Mouse (Mus musculus) myocyte (in vitro differentiated cells): Measurements from ENCODE around the gene Exph5.

Experiments used
- CEBPB ChIP-seq: IDR thresholded peaks from 2 replicates; pipeline ENCODE4 v1.6.1; 2011; ENCODE audit warnings: mild to moderate bottlenecking, moderate library complexity; ENCODE audit not compliant: poor library complexity, insufficient read depth, severe bottlenecking
- E2F4 ChIP-seq: IDR thresholded peaks from one replicate; pipeline ENCODE4 v1.6.1; 2011; ENCODE audit warnings: mild to moderate bottlenecking, control low read depth, moderate library complexity; ENCODE audit not compliant: insufficient read depth
- MYOD1 ChIP-seq, 3 experiments: IDR thresholded peaks; one replicate each; pipeline ENCODE4 v1.6.1; 2011; ENCODE audit warnings: control low read depth in 2 of 3, low read depth in 2 of 3, mild to moderate bottlenecking in 2 of 3, moderate library complexity in 1 of 3; ENCODE audit not compliant: insufficient read length in 2 of 3, control insufficient read depth in 1 of 3
- MYOG ChIP-seq, 3 experiments: IDR thresholded peaks; one replicate each; pipeline ENCODE4 v1.6.1; 2011; ENCODE audit warnings: control low read depth in 2 of 3, low read depth in 2 of 3, mild to moderate bottlenecking in 2 of 3; ENCODE audit not compliant: insufficient read length in 2 of 3, control insufficient read depth in 1 of 3, insufficient read depth in 1 of 3
- POLR2A ChIP-seq: IDR thresholded peaks from one replicate; pipeline ENCODE4 v1.6.1; 2011; ENCODE audit warnings: low read depth, mild to moderate bottlenecking, control low read depth, moderate library complexity; ENCODE audit not compliant: insufficient read length
- POLR2AphosphoS2 ChIP-seq: IDR thresholded peaks from one replicate; pipeline ENCODE4 v1.6.1; 2011; ENCODE audit warnings: low read depth, control low read depth; ENCODE audit not compliant: insufficient read length
- SRF ChIP-seq: IDR thresholded peaks from one replicate; pipeline ENCODE4 v1.6.1; 2011; ENCODE audit warnings: low read depth; ENCODE audit not compliant: control insufficient read depth, insufficient read length
- TCF12 ChIP-seq: IDR thresholded peaks from one replicate; pipeline ENCODE4 v1.6.1; 2011; ENCODE audit warnings: mild to moderate bottlenecking, control low read depth; ENCODE audit not compliant: poor library complexity, insufficient read depth, severe bottlenecking
- USF1 ChIP-seq: IDR thresholded peaks from one replicate; pipeline ENCODE4 v1.6.1; 2011; ENCODE audit warnings: low read depth, mild to moderate bottlenecking, control low read depth, moderate library complexity

DNA sequence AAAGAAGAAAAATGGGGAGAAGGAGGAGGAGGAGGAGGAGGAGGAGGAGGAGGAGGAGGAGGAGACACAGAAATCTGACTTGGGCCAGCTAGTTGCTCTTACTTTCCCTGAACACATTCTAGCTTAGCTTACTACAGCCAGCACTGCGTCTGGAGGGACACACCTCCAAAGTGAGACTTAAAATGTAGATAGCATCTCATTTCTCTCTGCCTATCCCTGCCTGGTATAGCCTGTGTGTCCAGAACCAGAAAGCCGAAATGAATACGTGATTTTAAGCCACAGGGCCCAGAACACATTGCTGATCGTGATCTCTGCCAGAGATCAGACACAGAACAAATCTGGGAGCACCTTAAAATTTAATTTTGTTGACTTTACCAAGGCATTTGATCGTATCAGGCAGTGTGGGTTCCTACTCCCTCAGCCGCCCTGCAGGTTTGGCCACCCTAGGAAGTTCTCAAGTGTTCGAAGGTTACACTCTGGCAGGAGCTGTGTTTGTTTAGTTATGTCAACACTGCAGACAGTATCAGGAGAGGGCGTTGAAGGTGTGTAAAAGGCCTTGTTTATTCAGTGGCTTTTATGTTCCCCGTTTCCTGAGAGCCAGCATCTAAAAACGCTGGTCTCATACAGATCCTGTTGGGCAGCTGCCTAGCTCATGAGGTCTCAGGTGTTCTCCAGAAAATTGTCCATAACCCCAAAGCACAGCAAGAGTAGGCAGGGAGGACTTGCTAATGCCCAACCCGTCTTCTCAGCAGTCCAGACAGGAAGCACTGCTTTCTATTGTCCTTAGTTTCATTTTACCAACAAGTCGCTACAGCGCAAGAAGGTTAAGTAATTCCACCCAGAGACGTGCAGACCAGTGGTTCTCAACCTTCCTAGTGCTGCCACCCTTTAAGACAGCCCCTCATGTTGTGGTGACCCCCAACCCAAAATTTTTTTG, 55.0 kb downstream of the Exph5 start:
- TF ChIP-seq SRF: no peak
- no peak for TF ChIP-seq POLR2A
- no peak for TF ChIP-seq USF1
- TF ChIP-seq MYOG (IDR thresholded peaks at IDR 0.05; ENCODE audit: control insufficient read depth in 1 of 3, insufficient read depth in 1 of 3, insufficient read length in 2 of 3, low read depth in 2 of 3): no peak
- TF ChIP-seq MYOD1 (IDR thresholded peaks at IDR 0.05; ENCODE audit: control insufficient read depth in 1 of 3, insufficient read length in 2 of 3, low read depth in 2 of 3): no peak
- no peak for TF ChIP-seq CEBPB
- no peak for TF ChIP-seq TCF12
- TF ChIP-seq E2F4: no peak
- TF ChIP-seq POLR2AphosphoS2: no peak
